Mouse (Mus musculus): Measurements from ENCODE around the gene Ssb.

GRCm38 (mm10) chr2:69885451-69886305 is 24.3 kb downstream of the Ssb start, which contains the start of gene Mettl5:
- TF ChIP-seq CTCF (IDR thresholded peaks at IDR 0.05; ENCODE audit: low read depth, low read length) (peak; percentile 20), POLR2A (IDR thresholded peaks at IDR 0.05; ENCODE audit: insufficient read depth, low read length) (peak; percentile 76)
